Comparison of ENCODE assay signal across 21 mouse cellular contexts in the genomic region with DNA sequence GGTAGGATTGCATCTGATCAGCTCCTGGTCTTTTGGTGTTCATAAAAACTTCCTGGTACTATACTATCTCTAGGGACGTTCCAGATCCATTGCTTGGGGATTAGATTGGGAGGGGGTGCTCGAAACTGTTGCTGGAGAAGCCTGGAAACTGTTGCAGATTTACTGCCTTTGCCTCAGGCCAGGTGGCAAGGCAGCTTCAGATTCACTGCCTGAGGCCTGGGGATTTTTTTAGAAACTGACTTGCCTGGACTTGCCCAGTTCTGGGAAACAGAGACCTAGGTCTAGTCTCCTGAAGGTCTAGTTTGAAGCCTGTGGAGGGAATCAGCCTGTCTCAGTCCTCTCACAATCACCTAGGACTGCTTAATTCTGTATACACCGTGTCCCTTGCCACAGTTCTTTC. TPM values are rescaled to one million over a fixed set of nuclear protein-coding genes. Genes with fewer than 3 reads are reported as not detected.
A peak's percentile ranks its signal among the peaks of the same experiment; 100 is the strongest.
DNase-seq lines count a peak whose midpoint lies in the region; TF ChIP-seq lines count a peak whose summit lies in the region.
"Had no signal": no experiment of that assay in that cellular context is flagged by ENCODE, and none has a peak within 500 bp of the region (broad histone marks: within the 10 kb centered on the region; RNA-seq: fewer than 3 reads in every experiment).

No protein-coding gene starts in this region.

- in situ Hi-C loops in ES-E14 (cut with MboI; ENCODE audit: low sequenced_read_pairs in 2 of 2, unreplicated experiment in 2 of 2): no loop called here

- DNase-seq in ES-E14 (ENCODE audit: low read depth, low spot score) (no peak), ZHBTc4 (ENCODE audit: low read depth, low spot score) (peak; percentile 48)
- no peak for DNase-seq in layer of hippocampus, adult 18-20 months (ENCODE audit: low spot score in 2 of 2)
- DNase-seq in lung, postnatal 4 days: no peak
- no peak for DNase-seq in left cerebral cortex, postnatal 25 days (ENCODE audit: low spot score in 2 of 2)
- DNase-seq: adrenal gland, adult 2 months; adrenal gland, postnatal 10 days; adrenal gland, postnatal 25 days; cerebellum, adult 11 months; cerebellum, adult 18-20 months; cerebellum, adult 8-10 months; cerebellum, adult 9-11 months; cerebellum, postnatal 14 days; cerebellum, postnatal 36 days; embryo, embryonic 11 days had no signal

- H3K9me3 ChIP-seq in ES-Bruce4 (replicated peaks; ENCODE audit: control insufficient read depth, insufficient read depth, low read length, poor library complexity, severe bottlenecking): peaks cover 10% of the 10 kb centered on the region
- no peaks in the 10 kb centered on the region for H3K9me3 ChIP-seq in ES-E14 (ENCODE audit: control insufficient read depth, insufficient read depth, low read depth, low read length)
- H3K9me3 ChIP-seq: embryonic facial prominence, embryonic 15.5 days; forebrain, embryonic 12.5 days had no signal

- TF ChIP-seq POLR2A in ES-Bruce4 (IDR thresholded peaks at IDR 0.05; ENCODE audit: insufficient read depth, low read length): no peak

- peak; percentile 64; the same call in 1 of the 2 replicates for TF ChIP-seq EP300 in ES-Bruce4 (IDR thresholded peaks at IDR 0.05; ENCODE audit: insufficient read depth, low read depth, low read length)

- intact Hi-C loops in left cerebral cortex, postnatal 25 days (cut with DNase I): no loop called here

- H3K4me1 ChIP-seq in ES-Bruce4 (ENCODE audit: control insufficient read depth, insufficient read depth, low read length) (no peaks in the 10 kb centered on the region), ES-E14 (ENCODE audit: control insufficient read depth in 2 of 2, insufficient read depth in 2 of 2, low read length in 2 of 2, poor library complexity in 1 of 2) (no peaks in the 10 kb centered on the region)
- H3K4me1 ChIP-seq: embryonic facial prominence, embryonic 13.5 days; embryonic facial prominence, embryonic 15.5 days; forebrain, embryonic 12.5 days had no signal

- H3K27ac ChIP-seq in ES-Bruce4 (ENCODE audit: insufficient read depth, low read length) (no peak overlapping the region; the same call in 1 of the 2 replicates), ES-E14 (ENCODE audit: insufficient read depth, low read depth, low read length, poor library complexity, severe bottlenecking) (no peak overlapping the region)
- H3K27ac ChIP-seq: embryonic facial prominence, embryonic 13.5 days; embryonic facial prominence, embryonic 15.5 days; forebrain, embryonic 10.5 days; forebrain, embryonic 12.5 days had no signal

- no peak for TF ChIP-seq CTCF in ES-Bruce4 (IDR thresholded peaks at IDR 0.05; ENCODE audit: low read depth, low read length)

- H3K27me3 ChIP-seq in ES-Bruce4 (ENCODE audit: control insufficient read depth, insufficient read depth, low read length, poor library complexity, severe bottlenecking): no peaks in the 10 kb centered on the region
- H3K27me3 ChIP-seq: embryonic facial prominence, embryonic 13.5 days; embryonic facial prominence, embryonic 15.5 days; forebrain, embryonic 12.5 days had no signal

- H3K36me3 ChIP-seq in ES-Bruce4 (ENCODE audit: control insufficient read depth, insufficient read depth, low read length, poor library complexity, severe bottlenecking) (no peaks in the 10 kb centered on the region), ES-E14 (ENCODE audit: control insufficient read depth, insufficient read depth, low read length, poor library complexity, severe bottlenecking) (no peaks in the 10 kb centered on the region)
- H3K36me3 ChIP-seq: embryonic facial prominence, embryonic 13.5 days; embryonic facial prominence, embryonic 15.5 days; forebrain, embryonic 10.5 days; forebrain, embryonic 12.5 days had no signal

- H3K4me3 ChIP-seq in ES-Bruce4 (ENCODE audit: low read depth, low read length): no peak overlapping the region
- no peak overlapping the region for H3K4me3 ChIP-seq in ES-E14 (ENCODE audit: insufficient read depth in 1 of 2, low read depth in 1 of 2, low read length in 2 of 2, poor library complexity in 1 of 2, severe bottlenecking in 1 of 2)
- H3K4me3 ChIP-seq: embryonic facial prominence, embryonic 13.5 days; embryonic facial prominence, embryonic 15.5 days; erythroblast, embryonic 14.5 days; forebrain, embryonic 10.5 days; forebrain, embryonic 12.5 days had no signal

- H3K9ac ChIP-seq in ES-Bruce4 (ENCODE audit: low read depth, poor library complexity, severe bottlenecking) (no peak overlapping the region), ES-E14 (ENCODE audit: insufficient read depth, low read depth, low read length, poor library complexity, severe bottlenecking) (no peak overlapping the region)
- H3K9ac ChIP-seq: embryonic facial prominence, embryonic 13.5 days; embryonic facial prominence, embryonic 15.5 days; forebrain, embryonic 12.5 days had no signal

TF ChIP-seq in ES-E14, 5 proteins besides CTCF, POLR2A, EP300 and RAD21:
- no peak for TF ChIP-seq MAFK (IDR thresholded peaks at IDR 0.05; ENCODE audit: insufficient read depth, low read depth, low read length)
- 0 out of 2 replicates have a peak, but pooled peaks have one; percentile 21 for TF ChIP-seq ZNF384 (IDR thresholded peaks at IDR 0.05; ENCODE audit: low read depth, low read length)
- TF ChIP-seq HCFC1 (IDR thresholded peaks at IDR 0.05; ENCODE audit: borderline replicate concordance, insufficient read depth, low read length): no peak
- TF ChIP-seq ZC3H11A (IDR thresholded peaks at IDR 0.05; ENCODE audit: borderline replicate concordance, low read depth, low read length): no peak

RNA-seq across cellular contexts. Expression of gene Zfp280d, which starts 9.8 kb away (rescaled TPM):
- 68.6 and 72.7 TPM in 2 replicates for polyA plus RNA-seq in ES-Bruce4 (2011; ENCODE audit: insufficient read depth, insufficient read length, low read depth, missing spikeins)
- 53.5 and 62.6 TPM in 2 replicates for total RNA-seq in ES-E14 (2012; rRNA removed)
- 10 to 100 TPM; 45.7 to 52.6 TPM for total RNA-seq in layer of hippocampus, adult 18-20 months (2021)
- total RNA-seq in left cerebral cortex, postnatal 25 days (2021): 10 to 100 TPM; 56.4 to 57.9 TPM
